Mouse (Mus musculus) hindlimb bud, embryonic 11.5 days (tissue): Measurements from ENCODE around the gene Xirp1.

Experiments used
- DNase-seq: peaks from one replicate; pipeline ENCODE4 v3.0.0-alpha.2; 2012; ENCODE audit warnings: low read depth, low spot score; ENCODE audit errors: extremely low spot score

Gene Xirp1

GRCm38 (mm10) chr9:120023086-120023811 is at the start of gene Xirp1:
Gene Xirp1 (minus strand): TSS chr9:120023598.
- no peak for DNase-seq

- peak; percentile 61 for DNase-seq
These were observed 49.8 kb upstream of the Xirp1 start for GRCm38 (mm10) chr9:120073169-120073568.

GRCm38 (mm10) chr9:120071251-120071650 is 47.9 kb upstream of the Xirp1 start:
- DNase-seq: no peak

GRCm38 (mm10) chr9:120069779-120070178 is 46.4 kb upstream of the Xirp1 start, which contains the start of gene Cx3cr1:
Gene Cx3cr1 (minus strand): TSS chr9:120069879.
- DNase-seq: no peak

- no peak for DNase-seq
These were observed 44.6 kb upstream of the Xirp1 start for GRCm38 (mm10) chr9:120068047-120068446.

- DNase-seq: no peak
These were observed 44.2 kb upstream of the Xirp1 start for GRCm38 (mm10) chr9:120067609-120068008.

GRCm38 (mm10) chr9:120064317-120064716 is 40.9 kb upstream of the Xirp1 start:
- DNase-seq: no peak

- DNase-seq: no peak
These were observed 35.3 kb upstream of the Xirp1 start for GRCm38 (mm10) chr9:120058730-120059129.

GRCm38 (mm10) chr9:120056201-120056600 is 32.8 kb upstream of the Xirp1 start:
- DNase-seq: no peak

- no peak for DNase-seq
These were observed 31.3 kb upstream of the Xirp1 start for GRCm38 (mm10) chr9:120054545-120055277.

GRCm38 (mm10) chr9:120049407-120049806 is 26.0 kb upstream of the Xirp1 start:
- no peak for DNase-seq

- DNase-seq: no peak
These were observed 25.1 kb upstream of the Xirp1 start for GRCm38 (mm10) chr9:120048495-120048894.

GRCm38 (mm10) chr9:120043115-120043514 is 19.7 kb upstream of the Xirp1 start:
- DNase-seq: no peak

GRCm38 (mm10) chr9:120037414-120037813 is 14.0 kb upstream of the Xirp1 start:
- no peak for DNase-seq

GRCm38 (mm10) chr9:120034375-120034774 is 11.0 kb upstream of the Xirp1 start:
- no peak for DNase-seq

GRCm38 (mm10) chr9:120032710-120033109 is 9.3 kb upstream of the Xirp1 start:
- no peak for DNase-seq

GRCm38 (mm10) chr9:120030421-120030820 is 7.0 kb upstream of the Xirp1 start:
- DNase-seq: no peak

- DNase-seq: no peak
These were observed 6.5 kb upstream of the Xirp1 start for GRCm38 (mm10) chr9:120029880-120030279.

- peak; percentile 53 for DNase-seq
These were observed 4.2 kb upstream of the Xirp1 start for GRCm38 (mm10) chr9:120027401-120028151.

GRCm38 (mm10) chr9:120024625-120025024 is 1.2 kb upstream of the Xirp1 start:
- no peak for DNase-seq

GRCm38 (mm10) chr9:120024171-120024570 is 773 bp upstream of the Xirp1 start:
- DNase-seq: no peak

- no peak for DNase-seq
These were observed 2.2 kb downstream of the Xirp1 start for GRCm38 (mm10) chr9:120021164-120021563.
